Mouse (Mus musculus) olfactory bulb, adult 2 months (tissue): ENCODE measurements around the gene Coq5.

Experiments used
- CTCF ChIP-seq: fragments of 200-500 bp; IDR thresholded peaks from 2 replicates; pipeline ENCODE4 v1.5.1; 2012; ENCODE audit warnings: low read depth, mild to moderate bottlenecking, low read length, moderate library complexity; ENCODE audit not compliant: insufficient read depth
- POLR2A ChIP-seq: fragments of 200-500 bp; IDR thresholded peaks from 2 replicates; pipeline ENCODE4 v1.6.1; 2012; ENCODE audit warnings: mild to moderate bottlenecking, low read depth, low read length, moderate library complexity; ENCODE audit not compliant: insufficient read depth

DNA sequence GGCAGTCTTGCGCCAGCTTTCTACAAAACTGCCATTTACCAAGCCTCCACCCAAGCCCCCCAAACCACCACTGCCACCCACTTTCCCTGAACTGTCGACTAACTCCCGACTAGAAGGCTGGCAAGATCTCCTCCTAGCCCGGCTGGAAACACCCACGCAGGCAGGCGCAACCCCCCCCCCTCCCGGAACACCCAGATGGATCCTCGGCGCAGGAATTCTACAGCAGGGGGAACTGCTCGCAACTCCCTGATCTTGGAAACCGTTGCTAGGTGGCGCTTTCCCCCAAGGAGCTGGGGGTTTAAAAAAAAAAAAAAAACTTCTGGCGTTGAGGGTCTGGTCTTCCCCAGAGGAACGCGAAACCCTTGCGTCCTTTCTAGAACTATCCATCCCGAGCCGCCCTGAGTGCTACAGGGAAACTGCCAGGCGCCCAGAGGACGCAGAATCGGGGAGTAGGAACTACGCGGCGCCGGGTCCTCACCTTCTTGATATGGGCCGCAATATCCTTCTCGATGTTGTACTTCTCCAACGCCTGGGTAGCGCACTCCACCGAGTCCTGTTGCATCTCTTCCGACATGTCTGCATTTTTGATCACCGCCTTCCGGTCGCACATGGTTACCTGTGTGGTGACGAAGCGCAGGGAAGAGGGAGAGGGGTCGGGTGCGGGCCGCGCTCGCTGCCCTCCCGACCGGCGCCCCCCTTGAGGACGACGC lies 20.7 kb downstream of the Coq5 start:
- TF ChIP-seq CTCF (no peak), POLR2A (no peak)
